Mouse (Mus musculus): ENCODE measurements around the gene Phf13. TPM values are rescaled to one million over a fixed set of nuclear protein-coding genes. Genes with fewer than 3 reads are reported as not detected.

Gene Phf13
- total RNA-seq, 2 experiments from 2014 or later, result 3.6 to 4.0 TPM

DNA sequence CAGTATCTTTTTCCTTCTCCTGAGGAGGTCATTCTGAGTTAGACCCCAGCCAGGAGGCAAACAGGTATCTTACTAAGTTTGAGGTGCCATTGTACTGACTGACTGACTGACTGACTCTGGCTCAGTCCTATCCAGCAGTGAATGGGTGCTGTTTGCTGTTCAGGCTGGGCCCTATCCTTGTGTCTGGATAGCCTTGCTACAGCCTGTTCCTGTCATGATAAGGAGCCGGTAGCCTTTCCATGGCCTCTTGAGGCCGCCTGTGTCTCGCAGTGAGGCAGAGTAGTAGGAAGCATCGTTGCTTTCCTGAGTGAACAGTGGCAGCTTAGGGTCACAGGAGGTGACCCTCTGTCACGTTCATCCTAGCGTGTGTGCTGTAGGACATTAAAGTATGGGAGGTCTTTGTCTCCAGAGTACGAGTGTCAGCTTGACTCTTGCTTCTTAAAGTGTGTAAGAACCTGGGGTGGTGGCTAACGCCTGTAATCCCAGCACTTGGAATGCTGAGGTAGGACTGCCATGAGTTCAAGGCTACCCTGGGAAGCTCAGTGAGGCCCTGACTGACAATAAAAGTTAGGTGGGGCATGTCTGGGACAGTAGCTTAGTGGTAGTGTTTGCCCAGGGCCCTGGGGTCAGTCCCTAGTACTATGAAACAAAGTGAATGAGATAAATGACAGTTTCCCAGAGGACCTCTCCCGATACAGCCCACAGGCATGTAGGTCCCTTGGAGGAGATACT lies 38.3 kb downstream of the Phf13 start:
- no peak for DNase-seq
- intact Hi-C loops (cut with DNase I), result no loop called here

DNA sequence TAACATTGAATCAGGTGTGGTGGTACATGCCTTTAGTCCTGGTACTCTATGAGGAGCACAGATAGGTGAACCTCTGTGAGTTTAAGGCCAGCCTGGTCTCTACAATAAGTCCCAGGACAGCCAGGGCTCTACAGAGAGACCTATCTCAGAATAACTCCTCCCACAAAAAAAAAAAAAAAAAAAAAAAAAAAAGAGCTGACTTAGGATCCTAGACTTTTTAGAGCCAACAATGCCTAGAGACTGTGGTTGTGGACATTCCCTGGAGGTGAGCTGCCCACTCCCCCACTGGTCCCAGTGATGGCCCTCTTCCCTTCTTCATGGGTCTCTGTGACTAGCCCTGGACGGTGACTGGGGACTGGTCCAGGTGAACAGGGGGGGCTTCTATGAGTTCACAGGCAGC lies 40.3 kb downstream of the Phf13 start:
- DNase-seq, result no peak
- intact Hi-C loops (cut with DNase I), result no loop called here

DNA sequence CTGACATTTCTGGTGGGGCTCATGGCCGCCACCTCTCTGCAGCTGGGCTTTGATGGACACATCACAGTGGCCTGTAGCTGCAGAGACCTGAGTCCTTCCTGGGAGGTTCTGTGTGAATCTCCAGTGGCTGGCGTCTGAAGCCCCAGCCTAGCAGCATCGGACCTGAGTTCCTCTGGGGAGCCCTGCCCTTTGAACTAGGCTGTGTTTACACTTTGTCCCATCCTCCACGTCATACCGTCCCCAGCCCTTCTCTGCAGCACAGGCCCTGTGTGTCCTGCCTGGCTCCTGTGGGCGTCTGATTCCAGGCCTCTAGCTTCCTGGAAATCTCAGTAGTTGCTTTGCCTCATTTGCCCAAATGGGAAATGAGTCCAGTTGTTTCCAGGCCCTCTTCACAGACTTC lies 42.8 kb downstream of the Phf13 start:
- intact Hi-C loops (cut with DNase I), result no loop called here
- no peak for DNase-seq

DNA sequence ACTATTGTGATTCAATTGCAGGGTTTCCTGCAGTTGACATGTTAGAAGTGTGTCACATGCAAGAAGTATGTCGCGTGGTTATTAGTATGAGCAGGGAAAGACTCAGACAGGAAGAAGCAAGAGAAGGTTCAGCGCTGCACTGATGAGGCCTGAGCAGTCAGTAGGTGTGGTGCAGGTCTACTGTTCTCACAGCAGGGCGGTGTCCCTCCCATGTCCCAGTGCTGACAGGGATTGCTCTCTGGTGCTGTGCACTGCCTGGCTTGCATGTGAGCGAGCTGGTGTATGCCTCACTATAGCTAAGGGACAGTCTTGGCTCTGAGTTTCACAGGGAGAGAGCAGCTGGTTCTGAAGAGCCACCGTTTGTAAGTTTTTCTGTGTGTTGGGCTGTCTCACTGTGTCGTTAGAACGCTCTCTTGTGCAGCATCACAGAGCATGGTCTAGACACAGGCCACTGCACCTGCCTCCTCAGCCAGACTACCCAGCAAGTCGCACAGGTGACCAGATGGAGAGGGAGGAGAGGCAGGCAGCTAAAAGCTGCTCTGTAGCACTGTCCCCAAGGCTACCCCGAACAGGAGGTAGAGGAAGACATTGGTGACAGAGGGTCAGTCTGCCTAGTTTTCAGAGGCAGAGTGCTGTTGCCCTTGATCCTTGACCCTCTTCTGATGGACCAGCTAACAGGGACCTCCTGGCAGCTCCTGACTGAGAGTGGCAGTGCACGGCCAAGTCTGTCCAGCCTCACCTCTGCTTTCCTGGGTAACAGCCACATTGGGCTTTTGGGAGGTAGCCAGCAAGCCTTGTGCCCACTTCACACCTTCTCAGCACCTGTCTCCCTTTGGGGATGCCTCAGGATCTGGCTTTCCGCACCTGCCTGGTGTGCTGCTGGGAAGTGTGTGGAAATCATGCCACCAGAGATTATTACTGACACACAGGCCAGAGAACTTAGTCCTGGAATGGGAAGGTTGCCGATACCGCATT lies 47.3 kb downstream of the Phf13 start:
- intact Hi-C loops (cut with DNase I), result no loop called here
- DNase-seq, result no peak

DNA sequence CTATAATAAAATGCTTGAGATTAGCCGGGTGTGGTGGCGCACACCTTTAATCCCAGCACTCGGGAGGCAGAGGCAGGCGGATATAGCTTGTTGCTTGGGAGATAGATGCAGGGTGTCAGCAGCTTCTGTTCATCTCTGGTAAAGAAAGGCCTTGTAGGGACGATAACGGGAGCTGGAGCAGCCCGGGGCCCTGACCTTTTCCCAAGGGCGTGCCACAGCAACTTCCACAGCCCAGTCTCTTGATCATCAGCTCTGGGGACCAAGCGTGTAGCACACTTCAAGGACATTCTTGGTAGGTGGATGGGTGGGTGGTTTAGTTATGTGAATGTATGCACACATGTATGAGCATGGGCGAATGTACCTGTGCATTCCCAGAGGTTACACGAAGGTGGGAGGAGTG lies 49.8 kb downstream of the Phf13 start:
- no peak for DNase-seq
- intact Hi-C loops (cut with DNase I), result no loop called here

Other genes starting within 250 kb of the Phf13 start
- 100 to 1,000 TPM in 1 of 2 experiments, 10 to 100 TPM in 1; 93.4 to 109 TPM for gene Camta1, start 134.4 kb downstream of the Phf13 start, total RNA-seq (2021)
- gene Dnajc11, start 62.6 kb downstream of the Phf13 start, total RNA-seq (2021), result 10 to 100 TPM; 54.6 to 58.8 TPM
- 10 to 100 TPM; 28.8 to 35.8 TPM for gene Thap3, start 7.3 kb downstream of the Phf13 start, total RNA-seq (2021)
- gene Klhl21, start 12.5 kb upstream of the Phf13 start, total RNA-seq (2021), result 10 to 100 TPM; 77.1 to 91.5 TPM
- 1 to 10 TPM; 2.5 to 2.8 TPM for gene Zbtb48, start 31.4 kb upstream of the Phf13 start, total RNA-seq (2021)
- 1 to 10 TPM in 1 of 2 experiments, under 1 TPM in 1; 0.43 to 1.1 TPM for gene Tas1r1, start 42.3 kb upstream of the Phf13 start, total RNA-seq (2021)
- 1 to 10 TPM; 8.5 to 10.0 TPM for gene Nol9, start 43.1 kb upstream of the Phf13 start, total RNA-seq (2021)
- 1 to 10 TPM; 6.3 to 6.4 TPM for gene Plekhg5, start 76.2 kb upstream of the Phf13 start, total RNA-seq (2021)
- under 1 TPM; 0.76 to 0.84 TPM for gene Tnfrsf25, start 119.7 kb upstream of the Phf13 start, total RNA-seq (2021)
- gene Espn, start 156.1 kb upstream of the Phf13 start, total RNA-seq (2021), result under 1 TPM; 0.27 to 0.43 TPM
- gene Hes2, start 162.6 kb upstream of the Phf13 start, total RNA-seq (2021), result not detected
- gene Acot7, start 181.9 kb upstream of the Phf13 start, total RNA-seq (2021), result 10 to 100 TPM; 15.0 to 18.5 TPM